Mouse (Mus musculus) midbrain, embryonic 12.5 days (tissue): ENCODE data around the gene Pik3r1. TPM values are rescaled to one million over a fixed set of nuclear protein-coding genes. Genes with fewer than 3 reads are reported as not detected.

Experiments used
- ATAC-seq: fragments of 200-750 bp; cut with Nextera tagmentation; 2 replicates; pipeline ENCODE4 v1.8.0; 2017; ENCODE audit warnings: low read depth, moderate TSS enrichment, moderate library complexity; ENCODE audit not compliant: low FRiP score
- H3K27ac ChIP-seq: fragments of 300-500 bp; sonication (generic); replicated peaks from 2 replicates; pipeline ENCODE4 v1.5.1; 2016; ENCODE audit warnings: mild to moderate bottlenecking
- H3K27me3 ChIP-seq: fragments of 300-500 bp; sonication (generic); 2 replicates; pipeline ENCODE4 v1.6.1; 2016; ENCODE audit warnings: mild to moderate bottlenecking
- H3K36me3 ChIP-seq: fragments of 300-500 bp; sonication (generic); 2 replicates; pipeline ENCODE4 v1.6.1; 2016
- H3K4me1 ChIP-seq: fragments of 300-500 bp; sonication (generic); 2 replicates; pipeline ENCODE4 v1.6.1; 2016
- H3K4me2 ChIP-seq: fragments of 300-500 bp; sonication (generic); replicated peaks from 2 replicates; pipeline ENCODE4 v1.6.1; 2016; ENCODE audit warnings: mild to moderate bottlenecking, moderate library complexity
- H3K4me3 ChIP-seq: fragments of 300-500 bp; sonication (generic); 2 replicates; pipeline ENCODE4 v1.5.1; 2016; ENCODE audit warnings: mild to moderate bottlenecking
- H3K9ac ChIP-seq: fragments of 300-500 bp; sonication (generic); replicated peaks from 2 replicates; pipeline ENCODE4 v1.6.1; 2016; ENCODE audit warnings: mild to moderate bottlenecking, moderate library complexity
- H3K9me3 ChIP-seq: fragments of 300-500 bp; sonication (generic); 2 replicates; pipeline ENCODE4 v1.6.1; 2016; ENCODE audit warnings: mild to moderate bottlenecking
- WGBS: fragments of 180-500 bp; shearing (Covaris S2); methylation state at CpG from one replicate; pipeline ENCODE4 v1.1.7; 2016; 5-methylcytosine and 5-hydroxymethylcytosine counted together
- polyA plus RNA-seq: library from polyadenylated mRNA; unstranded; fragments of >200 nt; fragmentation: Nextera tagmentation; extraction: Ambion mirVana; gene quantifications from 2 replicates; pipeline ENCODE4 v1.2.1, GENCODE M21; 2016

Pik3r1 gene
- polyA plus RNA-seq, 1 experiment from 2014 or later: 22.8 TPM

GRCm38 (mm10) chr13:101799318-101799717 lies 31.3 kb upstream of the Pik3r1 start:
- 87% methylated on average over 2 of the region's 2 CpGs for WGBS
- Histone ChIP-seq H3K9ac (no peak overlapping the region), H3K4me3 (no peak overlapping the region), H3K4me2 (no peak overlapping the region), H3K27me3 (peaks cover 10% of the 10 kb centered on the region; the same call in 1 of the 2 replicates), H3K4me1 (peaks cover 5% of the 10 kb centered on the region; the same call in 1 of the 2 replicates), H3K27ac (no peak overlapping the region), H3K9me3 (no peaks in the 10 kb centered on the region), H3K36me3 (no peaks in the 10 kb centered on the region)
- ATAC-seq: no peak

DNA sequence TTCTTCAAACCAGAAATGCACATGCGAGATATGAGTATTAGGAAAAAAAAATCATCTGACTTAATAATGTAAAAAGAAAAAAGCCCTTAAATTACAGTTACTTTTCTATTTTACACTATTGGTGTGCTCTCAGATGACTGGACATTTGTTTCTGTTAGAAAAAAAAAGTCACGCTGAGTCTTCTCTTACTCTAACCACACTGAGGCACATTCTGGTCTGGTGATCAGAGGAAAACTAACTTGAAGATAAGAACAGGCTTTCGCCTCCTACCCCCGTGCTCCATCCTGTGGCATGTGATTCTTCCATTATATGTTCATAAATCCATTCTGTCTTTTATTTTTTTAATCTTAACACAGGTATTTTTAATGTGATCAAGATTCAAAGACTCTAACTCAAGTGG lies 30.5 kb upstream of the Pik3r1 start:
- Histone ChIP-seq H3K4me2 (no peak overlapping the region), H3K27me3 (peaks cover 7% of the 10 kb centered on the region; the same call in 1 of the 2 replicates), H3K9ac (no peak overlapping the region), H3K27ac (no peak overlapping the region), H3K36me3 (no peaks in the 10 kb centered on the region), H3K4me3 (no peak overlapping the region), H3K4me1 (peaks cover 5% of the 10 kb centered on the region; the same call in 1 of the 2 replicates), H3K9me3 (no peaks in the 10 kb centered on the region)
- 88% methylated on average over 4 of the region's 4 CpGs for WGBS
- ATAC-seq: no peak

GRCm38 (mm10) chr13:101796983-101797382 lies 29.0 kb upstream of the Pik3r1 start:
- H3K4me2 ChIP-seq: no peak overlapping the region
- H3K9ac ChIP-seq: no peak overlapping the region
- no peak for ATAC-seq
- H3K36me3 ChIP-seq: no peaks in the 10 kb centered on the region
- H3K4me1 ChIP-seq: peaks cover 5% of the 10 kb centered on the region; the same call in 1 of the 2 replicates
- peaks cover 7% of the 10 kb centered on the region; the same call in 1 of the 2 replicates for H3K27me3 ChIP-seq
- H3K4me3 ChIP-seq: no peak overlapping the region
- no peak overlapping the region for H3K27ac ChIP-seq
- WGBS: 51% methylated on average over 6 of the region's 6 CpGs
- no peaks in the 10 kb centered on the region for H3K9me3 ChIP-seq

DNA sequence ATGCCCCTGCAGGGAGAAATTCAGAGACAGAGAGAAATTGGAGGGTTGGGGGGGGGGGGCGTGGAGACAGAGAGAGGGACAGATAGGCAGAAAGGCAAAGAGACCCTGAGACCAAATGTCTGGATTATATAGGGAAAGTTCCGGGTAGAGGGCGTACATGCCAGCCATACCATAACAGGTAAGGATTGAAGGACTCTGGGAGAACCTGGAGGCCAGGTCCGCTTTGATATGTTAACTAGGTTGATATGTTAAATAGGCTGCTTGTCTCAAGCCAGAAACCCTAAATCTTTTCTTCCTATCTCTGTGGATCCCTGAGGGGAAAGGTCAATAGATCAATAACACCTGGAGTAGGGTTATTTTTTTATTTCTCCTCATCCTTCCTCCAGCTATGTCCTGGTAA lies 17.7 kb upstream of the Pik3r1 start:
- Histone ChIP-seq H3K4me3 (no peak overlapping the region), H3K4me2 (no peak overlapping the region), H3K27me3 (no peaks in the 10 kb centered on the region), H3K4me1 (no peaks in the 10 kb centered on the region), H3K27ac (no peak overlapping the region), H3K36me3 (no peaks in the 10 kb centered on the region), H3K9me3 (no peaks in the 10 kb centered on the region), H3K9ac (no peak overlapping the region)
- ATAC-seq: no peak
- WGBS: 81% methylated on average over 3 of the region's 4 CpGs

DNA sequence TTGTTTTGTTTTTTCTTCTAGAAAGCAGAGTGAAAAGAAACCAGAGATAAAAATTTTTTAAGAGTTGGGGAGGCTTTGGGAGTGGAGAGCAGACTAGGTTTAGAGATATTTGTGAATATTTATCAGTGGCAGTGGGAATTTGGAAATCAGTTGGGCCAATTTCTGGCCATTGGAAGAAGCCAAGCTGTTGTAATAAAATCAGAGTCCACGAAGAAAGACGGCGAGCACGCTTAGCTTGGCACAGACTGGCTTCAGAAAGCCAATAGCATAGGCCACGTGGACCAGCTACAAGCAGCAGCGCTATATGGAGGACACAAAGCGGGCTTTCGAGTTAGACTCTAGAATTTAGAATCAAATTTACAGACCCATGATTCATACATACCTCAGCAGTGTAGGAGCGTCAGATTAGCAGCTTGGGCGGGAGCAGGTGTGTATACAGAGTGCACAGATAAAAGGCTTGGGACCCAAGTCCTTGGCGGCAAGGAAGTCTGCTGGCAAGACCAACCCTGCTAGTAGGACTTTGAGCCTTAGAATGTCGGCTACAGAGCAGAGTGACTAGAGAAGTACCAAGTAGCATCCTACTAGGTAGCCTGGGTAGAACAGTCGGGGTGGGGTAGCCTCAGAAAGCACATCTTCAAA lies 16.8 kb upstream of the Pik3r1 start:
- no peak overlapping the region for H3K4me3 ChIP-seq
- no peaks in the 10 kb centered on the region for H3K9me3 ChIP-seq
- H3K27ac ChIP-seq: no peak overlapping the region
- no peak overlapping the region for H3K4me2 ChIP-seq
- no peak for ATAC-seq
- no peaks in the 10 kb centered on the region for H3K36me3 ChIP-seq
- H3K4me1 ChIP-seq: no peaks in the 10 kb centered on the region
- WGBS: 97% methylated on average over 13 of the region's 13 CpGs
- H3K9ac ChIP-seq: no peak overlapping the region
- H3K27me3 ChIP-seq: no peaks in the 10 kb centered on the region

GRCm38 (mm10) chr13:101779011-101779410 lies 11.0 kb upstream of the Pik3r1 start:
- no peaks in the 10 kb centered on the region for H3K4me1 ChIP-seq
- H3K4me2 ChIP-seq: no peak overlapping the region
- no peak overlapping the region for H3K9ac ChIP-seq
- WGBS: 91% methylated on average over 4 of the region's 4 CpGs
- H3K9me3 ChIP-seq: no peaks in the 10 kb centered on the region
- H3K27ac ChIP-seq: no peak overlapping the region
- H3K27me3 ChIP-seq: no peaks in the 10 kb centered on the region
- ATAC-seq: no peak
- H3K36me3 ChIP-seq: no peaks in the 10 kb centered on the region
- no peak overlapping the region for H3K4me3 ChIP-seq

DNA sequence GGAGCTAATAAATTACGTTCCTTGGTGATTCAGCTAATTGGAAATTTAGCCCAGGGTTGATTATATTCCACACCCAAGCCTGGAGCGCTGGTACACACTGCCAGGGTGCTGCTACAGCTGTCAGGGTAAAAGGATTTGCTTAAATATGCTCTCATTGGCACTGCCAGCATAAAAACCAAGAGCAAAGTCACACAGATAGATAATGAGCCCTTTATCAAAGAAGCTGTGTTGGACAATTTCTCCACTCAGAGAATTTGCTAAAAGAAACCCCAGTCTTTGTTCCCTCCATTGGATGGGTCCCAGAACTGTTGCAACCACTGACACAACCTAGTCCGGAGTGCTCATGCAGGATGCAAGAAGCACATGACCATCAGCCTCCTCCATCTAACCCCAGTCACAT lies 9.8 kb upstream of the Pik3r1 start:
- H3K4me1 ChIP-seq: no peaks in the 10 kb centered on the region
- H3K27me3 ChIP-seq: no peaks in the 10 kb centered on the region
- H3K9ac ChIP-seq: no peak overlapping the region
- H3K4me3 ChIP-seq: no peak overlapping the region
- 86% methylated on average over 3 of the region's 3 CpGs for WGBS
- H3K27ac ChIP-seq: no peak overlapping the region
- H3K4me2 ChIP-seq: no peak overlapping the region
- ATAC-seq: no peak
- no peaks in the 10 kb centered on the region for H3K9me3 ChIP-seq
- no peaks in the 10 kb centered on the region for H3K36me3 ChIP-seq

DNA sequence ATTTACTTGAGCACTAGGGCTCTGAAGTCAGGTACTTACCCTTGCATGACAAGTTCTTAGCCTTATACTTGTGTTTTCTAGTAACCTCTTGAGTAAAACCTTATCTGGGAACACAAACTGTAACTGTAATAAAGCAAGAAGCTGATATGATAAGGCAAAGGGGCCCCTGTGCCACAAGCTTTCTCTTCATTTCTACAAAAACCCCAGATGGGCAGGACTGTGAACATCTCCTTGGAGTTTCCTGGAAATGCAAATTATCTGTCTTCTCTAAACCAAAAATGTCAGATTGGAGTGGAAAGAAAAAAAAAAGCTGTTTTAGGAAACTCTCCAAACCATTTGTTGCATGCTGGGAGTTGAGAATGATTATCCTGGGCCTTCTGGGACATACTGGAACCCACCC lies 3.1 kb upstream of the Pik3r1 start:
- Histone ChIP-seq H3K27ac (no peak overlapping the region), H3K36me3 (no peaks in the 10 kb centered on the region), H3K4me1 (peaks cover 9% of the 10 kb centered on the region), H3K4me2 (no peak overlapping the region), H3K9me3 (no peaks in the 10 kb centered on the region), H3K27me3 (no peaks in the 10 kb centered on the region), H3K4me3 (no peak overlapping the region), H3K9ac (no peak overlapping the region)
- ATAC-seq: no peak

DNA sequence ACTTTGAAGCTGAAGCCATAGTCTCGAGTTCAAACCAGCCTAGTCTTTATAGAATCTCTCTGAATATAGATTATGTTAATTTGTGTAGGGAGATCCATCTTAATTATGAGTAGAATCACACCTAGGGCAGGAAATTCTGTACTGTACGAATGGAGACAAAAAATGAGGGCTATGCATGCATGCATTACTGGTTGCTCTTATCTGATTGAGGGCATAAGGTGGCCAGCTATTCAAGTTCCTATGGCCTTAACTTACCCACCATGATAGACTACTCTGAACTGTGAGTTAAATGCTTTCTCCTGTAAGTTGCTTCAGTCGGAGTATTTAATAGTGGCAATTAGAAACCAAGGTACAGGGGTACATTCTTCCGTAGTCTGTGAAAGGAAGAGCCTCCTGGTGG lies 1.9 kb upstream of the Pik3r1 start:
- 89% methylated on average over 4 of the region's 4 CpGs for WGBS

DNA sequence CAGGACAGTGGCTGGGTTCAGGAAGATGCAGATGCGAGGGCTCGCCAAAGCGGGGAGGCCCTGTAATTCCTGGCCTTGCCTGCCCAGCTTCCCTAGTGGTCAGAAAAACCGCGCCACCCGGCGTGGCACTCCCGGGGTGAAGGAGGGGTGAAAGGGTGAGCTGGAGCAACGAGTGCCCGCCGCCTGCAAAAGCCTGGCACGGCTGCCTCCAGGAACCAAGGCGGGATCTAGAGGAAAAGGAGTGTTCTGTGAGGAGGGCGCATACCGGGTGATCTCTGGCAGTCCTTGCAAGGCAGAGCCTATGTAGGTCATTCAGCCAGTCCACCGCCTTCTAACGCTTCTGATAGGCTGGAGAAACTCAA lies 594 bp upstream of the Pik3r1 start:
- Histone ChIP-seq H3K9ac (peak overlapping the region; percentile 84), H3K27ac (peak overlapping the region; percentile 95), H3K4me3 (peak overlapping the region; percentile 69), H3K27me3 (no peaks in the 10 kb centered on the region), H3K4me2 (peak overlapping the region; percentile 68), H3K36me3 (no peaks in the 10 kb centered on the region), H3K4me1 (peaks cover 20% of the 10 kb centered on the region), H3K9me3 (no peaks in the 10 kb centered on the region)
- peak; percentile 8 for ATAC-seq
- WGBS: under 1% methylated on average over 17 of the region's 17 CpGs

More for the DNA sequence above, 1.9 kb upstream of the Pik3r1 start:
- no peak for ATAC-seq
- no peak overlapping the region for H3K27ac ChIP-seq
- H3K27me3 ChIP-seq: no peaks in the 10 kb centered on the region
- no peak overlapping the region for H3K4me2 ChIP-seq
- no peak overlapping the region for H3K4me3 ChIP-seq
- peaks cover 14% of the 10 kb centered on the region for H3K4me1 ChIP-seq
- H3K36me3 ChIP-seq: no peaks in the 10 kb centered on the region
- no peak overlapping the region for H3K9ac ChIP-seq
- H3K9me3 ChIP-seq: no peaks in the 10 kb centered on the region

GRCm38 (mm10) chr13:101767013-101767808 lies 806 bp downstream of the Pik3r1 start:
- Histone ChIP-seq H3K27ac (peak overlapping the region; percentile 95), H3K36me3 (no peaks in the 10 kb centered on the region), H3K4me1 (peaks cover 21% of the 10 kb centered on the region), H3K9ac (peak overlapping the region; percentile 84), H3K4me2 (peak overlapping the region; percentile 68), H3K4me3 (peak overlapping the region; percentile 69), H3K9me3 (no peaks in the 10 kb centered on the region), H3K27me3 (no peaks in the 10 kb centered on the region)
- WGBS: under 1% methylated on average over 60 of the region's 60 CpGs
- peak; percentile 53 for ATAC-seq

DNA sequence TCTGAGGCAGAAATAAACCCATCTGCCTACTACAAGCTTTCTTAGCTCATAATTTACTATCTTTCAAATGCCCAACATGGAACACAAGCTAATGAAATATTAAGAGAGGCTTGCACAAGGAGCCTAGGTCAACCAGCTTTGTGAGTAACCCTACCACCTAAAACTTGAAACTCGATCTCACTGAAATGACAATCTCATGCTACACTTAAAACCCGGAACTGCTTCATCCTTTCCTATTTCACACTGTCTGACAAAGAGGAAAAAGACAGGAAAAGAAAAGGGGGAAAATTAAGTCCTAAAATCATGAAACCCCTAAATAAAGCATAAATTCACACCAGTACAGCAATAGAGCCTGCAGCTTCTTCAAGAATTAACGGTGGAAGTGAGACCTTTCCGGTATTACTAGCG lies 1.4 kb downstream of the Pik3r1 start:
- H3K9ac ChIP-seq: peak overlapping the region; percentile 84
- WGBS: under 1% methylated on average over 5 of the region's 5 CpGs
- no peak for ATAC-seq
- peaks cover 1% of the 10 kb centered on the region; the same call in 1 of the 2 replicates for H3K27me3 ChIP-seq
- peaks cover 22% of the 10 kb centered on the region for H3K4me1 ChIP-seq
- peak overlapping the region; percentile 95 for H3K27ac ChIP-seq
- H3K9me3 ChIP-seq: no peaks in the 10 kb centered on the region
- peak overlapping the region; percentile 68 for H3K4me2 ChIP-seq
- H3K4me3 ChIP-seq: peak overlapping the region; percentile 69
- H3K36me3 ChIP-seq: no peaks in the 10 kb centered on the region
